Mouse (Mus musculus) myocyte (in vitro differentiated cells): ENCODE measurements around the gene Hba-x. TPM values are rescaled to one million over a fixed set of nuclear protein-coding genes. Genes with fewer than 3 reads are reported as not detected.
"Not testable (repeated sequence)": the region's sequence is repeated elsewhere in the genome, so short reads cannot be mapped to it uniquely, and the experiment has no call there.

ENCODE experiments used
- H3K27me3 ChIP-seq: one replicate; pipeline ENCODE4 v1.6.1; 2011; ENCODE audit not compliant: control insufficient read depth, insufficient read depth, insufficient read length
- H3K36me3 ChIP-seq: one replicate; pipeline ENCODE4 v1.6.1; 2011; ENCODE audit not compliant: control insufficient read depth, insufficient read depth
- H3K4me2 ChIP-seq: one replicate; pipeline ENCODE4 v1.6.1; 2011; ENCODE audit warnings: low read depth, control low read depth
- H3K4me3 ChIP-seq: one replicate; pipeline ENCODE4 v1.5.1; 2011; ENCODE audit warnings: mild to moderate bottlenecking, control low read depth, moderate library complexity
- H3K79me2 ChIP-seq: one replicate; pipeline ENCODE4 v1.6.1; 2011; ENCODE audit not compliant: control insufficient read depth, insufficient read depth
- H3ac ChIP-seq: one replicate; pipeline ENCODE4 v1.6.1; 2011; ENCODE audit not compliant: control insufficient read depth, insufficient read length
- CEBPB ChIP-seq: IDR thresholded peaks from 2 replicates; pipeline ENCODE4 v1.6.1; 2011; ENCODE audit warnings: mild to moderate bottlenecking, moderate library complexity; ENCODE audit not compliant: poor library complexity, insufficient read depth, severe bottlenecking
- E2F4 ChIP-seq: IDR thresholded peaks from one replicate; pipeline ENCODE4 v1.6.1; 2011; ENCODE audit warnings: mild to moderate bottlenecking, control low read depth, moderate library complexity; ENCODE audit not compliant: insufficient read depth
- MAX ChIP-seq: IDR thresholded peaks from one replicate; pipeline ENCODE4 v1.6.1; 2011; ENCODE audit warnings: low read depth, mild to moderate bottlenecking, control low read depth
- MYOD1 ChIP-seq, 3 experiments: IDR thresholded peaks; one replicate each; pipeline ENCODE4 v1.6.1; 2011; ENCODE audit warnings: control low read depth in 2 of 3, low read depth in 2 of 3, mild to moderate bottlenecking in 2 of 3, moderate library complexity in 1 of 3; ENCODE audit not compliant: insufficient read length in 2 of 3, control insufficient read depth in 1 of 3
- MYOG ChIP-seq, 3 experiments: IDR thresholded peaks; one replicate each; pipeline ENCODE4 v1.6.1; 2011; ENCODE audit warnings: control low read depth in 2 of 3, low read depth in 2 of 3, mild to moderate bottlenecking in 2 of 3; ENCODE audit not compliant: insufficient read length in 2 of 3, control insufficient read depth in 1 of 3, insufficient read depth in 1 of 3
- POLR2A ChIP-seq: IDR thresholded peaks from one replicate; pipeline ENCODE4 v1.6.1; 2011; ENCODE audit warnings: low read depth, mild to moderate bottlenecking, control low read depth, moderate library complexity; ENCODE audit not compliant: insufficient read length
- POLR2AphosphoS2 ChIP-seq: IDR thresholded peaks from one replicate; pipeline ENCODE4 v1.6.1; 2011; ENCODE audit warnings: low read depth, control low read depth; ENCODE audit not compliant: insufficient read length
- REST ChIP-seq: IDR thresholded peaks from one replicate; pipeline ENCODE4 v1.6.1; 2011; ENCODE audit warnings: mild to moderate bottlenecking, control low read depth, moderate library complexity; ENCODE audit not compliant: insufficient read depth, insufficient read length
- SRF ChIP-seq: IDR thresholded peaks from one replicate; pipeline ENCODE4 v1.6.1; 2011; ENCODE audit warnings: low read depth; ENCODE audit not compliant: control insufficient read depth, insufficient read length
- TCF12 ChIP-seq: IDR thresholded peaks from one replicate; pipeline ENCODE4 v1.6.1; 2011; ENCODE audit warnings: mild to moderate bottlenecking, control low read depth; ENCODE audit not compliant: poor library complexity, insufficient read depth, severe bottlenecking
- TCF3 ChIP-seq: IDR thresholded peaks from one replicate; pipeline ENCODE4 v1.6.1; 2011; ENCODE audit warnings: low read depth, control low read depth; ENCODE audit not compliant: insufficient read length
- USF1 ChIP-seq: IDR thresholded peaks from one replicate; pipeline ENCODE4 v1.6.1; 2011; ENCODE audit warnings: low read depth, mild to moderate bottlenecking, control low read depth, moderate library complexity
- polyA plus RNA-seq: library from polyadenylated mRNA; unstranded; fragments of >200 nt; fragmentation: generic; extraction: Trizol; gene quantifications from one replicate; pipeline ENCODE4 v1.2.1, GENCODE M21; 2012; ENCODE audit warnings: missing spikeins

The Hba-x gene
- polyA plus RNA-seq, 1 experiment: not detected

DNA sequence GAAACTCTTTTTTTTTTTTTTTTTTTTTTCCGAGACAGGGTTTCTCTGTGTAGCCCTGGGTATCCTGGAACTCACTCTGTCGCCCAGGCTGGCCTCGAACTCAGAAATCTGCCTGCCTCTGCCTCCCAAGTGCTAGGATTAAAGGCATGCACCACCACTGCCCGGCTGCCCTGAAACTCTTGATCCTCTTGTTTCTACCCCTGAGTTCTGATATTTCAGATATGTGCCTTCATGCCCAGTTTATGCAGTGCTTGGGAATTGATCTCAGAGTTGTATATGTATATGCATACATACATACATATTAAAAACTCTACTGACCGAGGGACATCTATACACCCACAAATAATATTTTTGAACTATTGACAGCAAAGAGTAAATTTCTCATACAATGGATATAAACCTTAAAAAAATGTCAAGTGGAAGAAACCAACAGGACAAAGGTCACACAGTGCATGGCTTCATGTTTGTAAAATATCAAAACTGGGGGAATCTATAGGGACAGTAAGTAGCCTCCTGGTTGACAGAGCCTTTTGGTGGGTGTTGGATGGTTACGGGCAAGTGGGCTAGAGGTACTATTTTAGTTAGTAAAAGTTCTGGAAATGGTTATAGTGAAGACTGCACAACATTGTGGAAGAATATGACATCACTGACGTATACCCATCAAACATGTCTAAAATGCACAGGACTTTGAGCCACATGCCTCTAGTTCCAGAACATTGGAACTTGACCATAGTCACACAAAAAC, 9.0 kb downstream of the Hba-x start:
- Histone ChIP-seq H3ac (no peak overlapping the region), H3K4me3 (no peak overlapping the region), H3K4me2 (no peak overlapping the region), H3K27me3 (peaks cover 5% of the 10 kb centered on the region), H3K79me2 (no peaks in the 10 kb centered on the region), H3K36me3 (no peaks in the 10 kb centered on the region)
- no peak for TF ChIP-seq SRF
- no peak for TF ChIP-seq TCF3
- TF ChIP-seq REST: no peak
- TF ChIP-seq CEBPB: no peak
- TF ChIP-seq MYOG (IDR thresholded peaks at IDR 0.05; ENCODE audit: control insufficient read depth in 1 of 3, insufficient read depth in 1 of 3, insufficient read length in 2 of 3, low read depth in 2 of 3): no peak
- no peak for TF ChIP-seq USF1
- no peak for TF ChIP-seq MYOD1 (IDR thresholded peaks at IDR 0.05; ENCODE audit: control insufficient read depth in 1 of 3, insufficient read length in 2 of 3, low read depth in 2 of 3)
- TF ChIP-seq E2F4: no peak
- TF ChIP-seq TCF12: no peak
- TF ChIP-seq POLR2A: no peak
- TF ChIP-seq POLR2AphosphoS2: no peak
- TF ChIP-seq MAX: no peak

DNA sequence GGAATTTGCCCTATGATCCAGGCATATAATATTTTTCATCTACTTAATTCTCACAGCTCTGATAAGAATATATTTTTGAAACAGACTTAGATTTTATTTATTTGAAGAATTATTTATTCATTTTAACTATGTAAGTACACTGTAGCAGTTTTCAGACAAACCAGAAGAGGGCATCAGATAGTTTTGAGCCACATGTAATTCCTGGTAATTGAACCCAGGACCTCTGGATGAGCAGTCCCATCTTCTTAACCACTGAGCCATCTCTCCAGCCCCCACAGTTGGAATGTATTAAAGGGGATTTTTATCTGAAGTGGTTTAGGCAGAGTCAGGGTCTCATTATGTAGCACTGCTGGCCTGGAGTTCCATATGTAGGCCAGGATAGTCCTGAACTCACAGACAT, 9.7 kb downstream of the Hba-x start:
- H3K27me3 ChIP-seq, H3K79me2 ChIP-seq, H3ac ChIP-seq, H3K4me2 ChIP-seq, H3K4me3 ChIP-seq, H3K36me3 ChIP-seq: not testable (repeated sequence)

GRCm38 (mm10) chr11:32286695-32287492, 10.7 kb downstream of the Hba-x start, which contains the start of gene Hbq1b:
TSS of gene Hbq1b (plus strand) at chr11:32286965.
- not testable (repeated sequence) for H3ac ChIP-seq, H3K27me3 ChIP-seq, H3K36me3 ChIP-seq, H3K4me3 ChIP-seq, H3K79me2 ChIP-seq
- peak within 1 kb of the TSS; percentile 32 for H3K4me2 ChIP-seq

GRCm38 (mm10) chr11:32287493-32287825, 11.3 kb downstream of the Hba-x start:
- no peak overlapping the region for H3K4me3 ChIP-seq
- no peaks in the 10 kb centered on the region for H3K27me3 ChIP-seq
- no peak overlapping the region for H3ac ChIP-seq
- H3K36me3 ChIP-seq: no peaks in the 10 kb centered on the region
- H3K79me2 ChIP-seq: no peaks in the 10 kb centered on the region
- no peak for TF ChIP-seq MYOD1 (IDR thresholded peaks at IDR 0.05; ENCODE audit: control insufficient read depth in 1 of 3, insufficient read length in 2 of 3, low read depth in 2 of 3)
- TF ChIP-seq TCF12: no peak
- TF ChIP-seq E2F4: no peak
- TF ChIP-seq POLR2A: no peak
- TF ChIP-seq USF1: peak; percentile 2
- TF ChIP-seq REST: no peak
- no peak for TF ChIP-seq POLR2AphosphoS2
- no peak for TF ChIP-seq MYOG (IDR thresholded peaks at IDR 0.05; ENCODE audit: control insufficient read depth in 1 of 3, insufficient read depth in 1 of 3, insufficient read length in 2 of 3, low read depth in 2 of 3)
- no peak overlapping the region for H3K4me2 ChIP-seq

GRCm38 (mm10) chr11:32292819-32293218, 16.6 kb downstream of the Hba-x start:
- H3K4me2 ChIP-seq, H3K4me3 ChIP-seq: not testable (repeated sequence)

DNA sequence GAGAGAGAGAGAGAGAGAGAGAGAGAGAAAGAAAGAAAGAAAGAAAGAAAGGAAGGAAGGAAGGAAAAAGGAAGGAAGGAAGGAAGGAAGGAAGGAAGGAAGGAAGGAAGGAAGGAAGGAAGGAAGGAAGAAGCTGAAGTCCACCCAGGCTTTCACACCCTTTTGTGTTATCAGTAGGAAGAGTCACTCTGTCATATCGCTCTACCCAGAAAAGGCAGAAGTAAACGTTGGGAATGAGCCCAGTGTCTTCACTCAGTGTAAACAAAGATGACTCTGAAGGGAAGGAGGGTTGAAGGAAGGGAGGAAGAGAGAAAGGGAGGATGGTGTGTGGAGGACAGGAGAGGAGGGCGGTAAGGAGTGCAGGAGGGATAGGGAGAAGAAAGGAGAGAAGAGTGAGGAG, 17.3 kb downstream of the Hba-x start:
- H3K27me3 ChIP-seq, H3K36me3 ChIP-seq, H3K4me3 ChIP-seq, H3K79me2 ChIP-seq, H3ac ChIP-seq, H3K4me2 ChIP-seq: not testable (repeated sequence)

More at GRCm38 (mm10) chr11:32292819-32293218, 16.6 kb downstream of the Hba-x start:
- H3K36me3 ChIP-seq, H3ac ChIP-seq, H3K79me2 ChIP-seq, H3K27me3 ChIP-seq: not testable (repeated sequence)

DNA sequence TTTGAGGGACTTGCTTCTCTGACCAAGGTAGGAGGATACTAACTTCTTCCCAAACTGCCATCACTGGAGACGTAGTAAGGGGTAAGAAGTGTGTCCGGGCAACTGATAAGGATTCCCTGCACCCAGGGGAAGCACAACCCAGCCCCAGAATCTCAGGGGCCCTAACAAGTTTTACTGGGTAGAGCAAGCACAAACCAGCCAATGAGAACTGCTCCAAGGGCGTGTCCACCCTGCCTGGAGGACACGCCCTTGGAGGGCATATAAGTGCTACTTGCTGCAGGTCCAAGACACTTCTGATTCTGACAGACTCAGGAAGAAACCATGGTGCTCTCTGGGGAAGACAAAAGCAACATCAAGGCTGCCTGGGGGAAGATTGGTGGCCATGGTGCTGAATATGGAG, 20.0 kb downstream of the Hba-x start, which contains the start of gene Hba-a2:
Gene Hba-a2, plus strand, starts transcription at position 287 of the 400 bp plus-strand sequence.
- not testable (repeated sequence) for H3ac ChIP-seq, H3K79me2 ChIP-seq, H3K4me2 ChIP-seq

DNA sequence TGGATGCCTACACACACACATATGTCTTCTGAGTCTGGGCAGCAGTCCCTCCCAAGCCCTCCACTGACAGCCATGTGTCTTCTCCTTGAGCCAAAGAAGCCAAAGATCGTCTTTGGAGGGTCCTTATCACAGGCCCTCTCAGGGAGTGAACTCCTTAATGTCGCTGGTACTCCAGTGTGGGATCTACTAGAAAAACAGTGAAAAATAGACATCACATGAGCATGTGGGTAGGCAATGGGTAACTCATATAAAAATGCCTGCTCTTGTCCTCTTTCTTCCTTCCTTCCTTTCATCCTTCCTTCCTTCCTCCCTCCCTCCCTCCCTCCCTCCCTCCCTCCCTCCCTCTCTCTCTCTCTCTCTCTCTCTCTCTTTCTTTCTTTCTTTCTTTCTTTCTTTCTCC, 21.2 kb downstream of the Hba-x start:
- H3ac ChIP-seq, H3K27me3 ChIP-seq, H3K79me2 ChIP-seq, H3K36me3 ChIP-seq, H3K4me2 ChIP-seq, H3K4me3 ChIP-seq: not testable (repeated sequence)

More for the DNA sequence above, 20.0 kb downstream of the Hba-x start, which contains the start of gene Hba-a2:
- H3K27me3 ChIP-seq, H3K36me3 ChIP-seq, H3K4me3 ChIP-seq: not testable (repeated sequence)
